Comparison of ENCODE assay signal across 8 mouse cellular contexts in genomic region chr3:88145411-88145782, GRCm38 (mm10). TPM values are rescaled to one million over a fixed set of nuclear protein-coding genes. Genes with fewer than 3 reads are reported as not detected.
DNase-seq lines count a peak whose midpoint lies in the region; ATAC-seq and TF ChIP-seq lines count a peak whose summit lies in the region.

No protein-coding gene starts in this region.

- H3K4me3 ChIP-seq in heart, adult 2 months, result peak overlapping the region; percentile 96
- H3K4me3 ChIP-seq in limb, embryonic 11.5 days (ENCODE audit: low read depth, low read length), result no peak overlapping the region
- H3K4me3 ChIP-seq in stomach, embryonic 15.5 days (replicated peaks), result 0 out of 2 replicates have a peak overlapping the region, but pooled peaks have one; percentile 94

- no peak for TF ChIP-seq POLR2A in heart, adult 2 months (IDR thresholded peaks at IDR 0.05; ENCODE audit: insufficient read depth, low read depth, low read length)

- TF ChIP-seq EP300 in heart, adult 2 months (IDR thresholded peaks at IDR 0.05; ENCODE audit: insufficient read depth, low read depth, low read length), result no peak

- intact Hi-C loops in heart, adult 2 months (cut with DNase I), result no loop called here

- H3K9ac ChIP-seq in heart, adult 2 months (ENCODE audit: low read depth, low read length), result peak overlapping the region; percentile 74
- peak overlapping the region; percentile 5; the same call in 1 of the 2 replicates for H3K9ac ChIP-seq in limb, embryonic 11.5 days (ENCODE audit: low read length)
- no peak overlapping the region for H3K9ac ChIP-seq in stomach, embryonic 15.5 days

- peak; percentile 84 for DNase-seq in retina, adult 2 months (ENCODE audit: low read depth, low spot score)
- DNase-seq in retina, embryonic 14.5 days (ENCODE audit: low spot score), result no peak
- peak; percentile 83 for DNase-seq in cerebellum, adult 9-11 months
- peak; percentile 63 to 64 for DNase-seq in heart, adult 2 months
- no peak for DNase-seq in limb, embryonic 11.5 days (ENCODE audit: low spot score)
- DNase-seq in left cerebral cortex, adult 18-20 months (ENCODE audit: low spot score in 2 of 2), result no peak
- DNase-seq in embryo, embryonic 10.5 days (ENCODE audit: low spot score), result no peak

- peaks cover 17% of the 10 kb centered on the region for H3K79me2 ChIP-seq in heart, adult 2 months (replicated peaks; ENCODE audit: control insufficient read depth, insufficient read depth, low read length)

- H3K9me3 ChIP-seq in limb, embryonic 11.5 days (ENCODE audit: control insufficient read depth, low read length), result no peaks in the 10 kb centered on the region
- H3K9me3 ChIP-seq in stomach, embryonic 15.5 days, result no peaks in the 10 kb centered on the region

- TF ChIP-seq CTCF in heart, adult 2 months (IDR thresholded peaks at IDR 0.05), result no peak

- WGBS in heart, adult 2 months, result 5% methylated on average over 4 of the region's 4 CpGs
- WGBS in limb, embryonic 11.5 days, result 25% methylated on average over 4 of the region's 4 CpGs
- WGBS in stomach, embryonic 15.5 days, result 25% methylated on average over 4 of the region's 4 CpGs

- no peak for ATAC-seq in limb, embryonic 11.5 days (ENCODE audit: insufficient number of reproducible peaks, low FRiP score, low TSS enrichment, low read depth)
- ATAC-seq in stomach, embryonic 15.5 days (ENCODE audit: insufficient read depth, low FRiP score, low read depth), result no peak

- H3K27ac ChIP-seq in heart, adult 2 months, result peak overlapping the region; percentile 99
- H3K27ac ChIP-seq in limb, embryonic 11.5 days (replicated peaks; ENCODE audit: low read depth, low read length), result 0 out of 2 replicates have a peak overlapping the region, but pooled peaks have one; percentile 3
- peak overlapping the region; percentile 26; the same call in 1 of the 2 replicates for H3K27ac ChIP-seq in stomach, embryonic 15.5 days

- peak overlapping the region; percentile 73 for H3K4me2 ChIP-seq in limb, embryonic 11.5 days (ENCODE audit: low read depth, severe bottlenecking)
- H3K4me2 ChIP-seq in stomach, embryonic 15.5 days, result peak overlapping the region; percentile 81

- peaks cover 57% of the 10 kb centered on the region for H3K4me1 ChIP-seq in heart, adult 2 months (ENCODE audit: control insufficient read depth, insufficient read depth, low read length)
- peaks cover 59% of the 10 kb centered on the region for H3K4me1 ChIP-seq in limb, embryonic 11.5 days (ENCODE audit: control insufficient read depth, insufficient read depth, low read length)
- H3K4me1 ChIP-seq in stomach, embryonic 15.5 days, result peaks cover 81% of the 10 kb centered on the region

- H3K27me3 ChIP-seq in heart, adult 2 months (ENCODE audit: control insufficient read depth, insufficient read depth, low read length), result no peaks in the 10 kb centered on the region
- H3K27me3 ChIP-seq in limb, embryonic 11.5 days (ENCODE audit: control insufficient read depth, insufficient read depth, low read length), result no peaks in the 10 kb centered on the region
- no peaks in the 10 kb centered on the region for H3K27me3 ChIP-seq in stomach, embryonic 15.5 days (replicated peaks)

- H3K36me3 ChIP-seq in heart, adult 2 months (ENCODE audit: control insufficient read depth, insufficient read depth, low read length), result peaks cover 16% of the 10 kb centered on the region
- H3K36me3 ChIP-seq in limb, embryonic 11.5 days (ENCODE audit: control insufficient read depth, insufficient read depth, low read length), result no peaks in the 10 kb centered on the region
- no peaks in the 10 kb centered on the region for H3K36me3 ChIP-seq in stomach, embryonic 15.5 days

RNA-seq across cellular contexts. Expression of gene Mef2d, which starts 3.2 kb away (rescaled TPM):
- 100 to 1,000 TPM; 118 to 129 TPM for total RNA-seq in heart, adult 2 months (2021)
- polyA plus RNA-seq in heart, adult 2 months (2012; rRNA removed), result 119 and 122 TPM in 2 replicates
- polyA plus RNA-seq in limb, embryonic 11.5 days (2014; fragmentation: Nextera tagmentation; extraction: Ambion mirVana), result 12.6 and 14.3 TPM in 2 replicates
- polyA plus RNA-seq in stomach, embryonic 15.5 days (2015; fragmentation: Nextera tagmentation; extraction: Ambion mirVana), result 17.7 and 19.9 TPM in 2 replicates
- 100 to 1,000 TPM; 210 to 213 TPM for total RNA-seq in left cerebral cortex, adult 18-20 months (2021)

Comparison
In these comparisons a context has a peak if more than half of its experiments do, and no peak if none do; other contexts are left out.
1. DNase-seq: peak in retina, adult 2 months (single experiment), cerebellum, adult 9-11 months (single experiment) and heart, adult 2 months (2 of 2); none in retina, embryonic 14.5 days (single experiment), limb, embryonic 11.5 days (single experiment), left cerebral cortex, adult 18-20 months (0 of 2) and embryo, embryonic 10.5 days (single experiment).
2. H3K27ac ChIP-seq: peak in every context shown above with its lines; median percentile 99 in heart, adult 2 months; 26 in stomach, embryonic 15.5 days; 3 in limb, embryonic 11.5 days.